Mouse (Mus musculus) MEL (cell line): ENCODE data around the gene Cenpn. TPM values are rescaled to one million over a fixed set of nuclear protein-coding genes. Genes with fewer than 3 reads are reported as not detected.

Experiments
- DNase-seq: peaks from one replicate; pipeline ENCODE4 v3.0.0; 2011; ENCODE audit warnings: low read depth, low spot score
- H3K27ac ChIP-seq: 2 replicates; pipeline ENCODE4 v1.5.1; 2012; ENCODE audit warnings: low read depth, mild to moderate bottlenecking, control low read depth, low read length, moderate library complexity; ENCODE audit not compliant: control insufficient read depth
- H3K27me3 ChIP-seq, 2 experiments: fragments of 150-350 bp in 1 of 2; sonication (generic) in 1 of 2; 2 replicates each; pipeline ENCODE4 v1.6.1; 2012; ENCODE audit warnings: low read length in 2 of 2, mild to moderate bottlenecking in 2 of 2, improper control_type of control experiment in 1 of 2, moderate library complexity in 1 of 2; ENCODE audit not compliant: insufficient read depth in 2 of 2, control insufficient read depth in 1 of 2
- H3K36me3 ChIP-seq, 2 experiments: 2 replicates each; pipeline ENCODE4 v1.6.1; 2012 to 2014; ENCODE audit warnings: low read length in 2 of 2, improper control_type of control experiment in 1 of 2, inconsistent platforms in 1 of 2, mild to moderate bottlenecking in 1 of 2; ENCODE audit not compliant: insufficient read depth in 2 of 2, control insufficient read depth in 1 of 2
- H3K4me1 ChIP-seq, 2 experiments: fragments of 150-350 bp in 1 of 2; sonication (generic) in 1 of 2; 2 replicates each; pipeline ENCODE4 v1.6.1; 2012; ENCODE audit warnings: low read length in 2 of 2, improper control_type of control experiment in 1 of 2, mild to moderate bottlenecking in 1 of 2; ENCODE audit not compliant: insufficient read depth in 2 of 2, control insufficient read depth in 1 of 2
- H3K4me3 ChIP-seq, 2 experiments: fragments of 150-350 bp in 1 of 2; sonication (generic) in 1 of 2; 2 replicates each; pipeline ENCODE4 v1.5.1; 2012; ENCODE audit warnings: low read depth in 2 of 2, low read length in 2 of 2, mild to moderate bottlenecking in 2 of 2, moderate library complexity in 2 of 2, control low read depth in 1 of 2, improper control_type of control experiment in 1 of 2; ENCODE audit not compliant: control insufficient read depth in 1 of 2, insufficient read depth in 1 of 2
- H3K79me2 ChIP-seq: 2 replicates; pipeline ENCODE4 v1.6.1; 2012; ENCODE audit warnings: mild to moderate bottlenecking, low read length, moderate library complexity; ENCODE audit not compliant: control insufficient read depth, poor library complexity, insufficient read depth
- H3K9ac ChIP-seq: 2 replicates; pipeline ENCODE4 v1.6.1; 2012; ENCODE audit warnings: low read depth, mild to moderate bottlenecking, control low read depth, low read length, moderate library complexity; ENCODE audit not compliant: control insufficient read depth, poor library complexity, severe bottlenecking
- H3K9me3 ChIP-seq: fragments of 150-350 bp; sonication (generic); replicated peaks from 2 replicates; pipeline ENCODE4 v1.6.1; 2012; ENCODE audit warnings: mild to moderate bottlenecking, low read length, improper control_type of control experiment, moderate library complexity; ENCODE audit not compliant: insufficient read depth
- CHD1 ChIP-seq: IDR thresholded peaks from 2 replicates; pipeline ENCODE4 v1.6.1; 2012; ENCODE audit warnings: low read depth, mild to moderate bottlenecking, inconsistent platforms, low read length, improper control_type of control experiment
- E2F4 ChIP-seq: IDR thresholded peaks from 2 replicates; pipeline ENCODE4 v1.6.1; 2011; ENCODE audit warnings: low read depth, low read length, improper control_type of control experiment, borderline replicate concordance
- GABPA ChIP-seq: IDR thresholded peaks from 2 replicates; pipeline ENCODE4 v1.6.1; 2012; ENCODE audit warnings: low read depth, mild to moderate bottlenecking, inconsistent platforms, low read length, improper control_type of control experiment, moderate library complexity
- HCFC1 ChIP-seq: IDR thresholded peaks from 2 replicates; pipeline ENCODE4 v1.6.1; 2012; ENCODE audit warnings: low read depth, mild to moderate bottlenecking, inconsistent platforms, low read length, improper control_type of control experiment, moderate library complexity
- MAX ChIP-seq: IDR thresholded peaks from 2 replicates; pipeline ENCODE4 v1.6.1; 2011; ENCODE audit warnings: low read length, improper control_type of control experiment
- MEF2A ChIP-seq: IDR thresholded peaks from 2 replicates; pipeline ENCODE4 v1.6.1; 2014; ENCODE audit warnings: low read depth, mild to moderate bottlenecking, inconsistent platforms, low read length, improper control_type of control experiment; ENCODE audit not compliant: poor library complexity, insufficient replicate concordance, severe bottlenecking; ENCODE audit errors: extremely low read depth
- NELFE ChIP-seq: IDR thresholded peaks from 2 replicates; pipeline ENCODE4 v1.6.1; 2011; ENCODE audit warnings: low read depth, low read length, improper control_type of control experiment
- NRF1 ChIP-seq: IDR thresholded peaks from 2 replicates; pipeline ENCODE4 v1.6.1; 2014; ENCODE audit warnings: low read depth, mild to moderate bottlenecking, inconsistent platforms, low read length, improper control_type of control experiment, moderate library complexity; ENCODE audit not compliant: poor library complexity, insufficient read depth, severe bottlenecking
- POLR2A ChIP-seq, 2 experiments: IDR thresholded peaks; 2 replicates each; pipeline ENCODE4 v1.6.1; 2011 to 2012; ENCODE audit warnings: low read length in 2 of 2, mild to moderate bottlenecking in 2 of 2, control low read depth in 1 of 2, improper control_type of control experiment in 1 of 2, low read depth in 1 of 2, moderate library complexity in 1 of 2; ENCODE audit not compliant: control insufficient read depth in 1 of 2, insufficient read depth in 1 of 2, poor library complexity in 1 of 2
- POLR2AphosphoS2 ChIP-seq: IDR thresholded peaks from 2 replicates; pipeline ENCODE4 v1.6.1; 2011; ENCODE audit warnings: low read length, improper control_type of control experiment
- SIN3A ChIP-seq: IDR thresholded peaks from 2 replicates; pipeline ENCODE4 v1.6.1; 2012; ENCODE audit warnings: low read length, improper control_type of control experiment, inconsistent platforms
- ZC3H11A ChIP-seq: IDR thresholded peaks from 2 replicates; pipeline ENCODE4 v1.6.1; 2012; ENCODE audit warnings: low read depth, mild to moderate bottlenecking, inconsistent platforms, low read length, improper control_type of control experiment
- ZKSCAN1 ChIP-seq: IDR thresholded peaks from 2 replicates; pipeline ENCODE4 v1.6.1; 2012; ENCODE audit warnings: low read depth, mild to moderate bottlenecking, inconsistent platforms, low read length, improper control_type of control experiment, moderate library complexity
- ZNF384 ChIP-seq: IDR thresholded peaks from 2 replicates; pipeline ENCODE4 v1.6.1; 2012; ENCODE audit warnings: low read depth, mild to moderate bottlenecking, inconsistent platforms, low read length, improper control_type of control experiment
- polyA plus RNA-seq, 2 experiments: library from polyadenylated mRNA; stranded (reverse) in 1 of 2; unstranded in 1 of 2; fragments of >175 nt in 1 of 2; fragments of >200 nt in 1 of 2; gene quantifications; 2 replicates each; pipeline versions ENCODE4 v1.2.1 to v1.2.4; 2012; ENCODE audit warnings: low replicate concordance in 2 of 2, low read depth in 1 of 2; ENCODE audit not compliant: insufficient read length in 2 of 2, insufficient read depth in 1 of 2, missing spikeins in 1 of 2
- total RNA-seq: library from RNA; depleted of rRNA; stranded (reverse); fragments of 300-350 nt; gene quantifications from 2 replicates; pipeline ENCODE4 v1.2.3, GENCODE M21; 2012

The Cenpn gene
- total and polyA plus RNA-seq, 3 experiments, result 41.8 to 59.5 TPM; not detected in 1

DNA sequence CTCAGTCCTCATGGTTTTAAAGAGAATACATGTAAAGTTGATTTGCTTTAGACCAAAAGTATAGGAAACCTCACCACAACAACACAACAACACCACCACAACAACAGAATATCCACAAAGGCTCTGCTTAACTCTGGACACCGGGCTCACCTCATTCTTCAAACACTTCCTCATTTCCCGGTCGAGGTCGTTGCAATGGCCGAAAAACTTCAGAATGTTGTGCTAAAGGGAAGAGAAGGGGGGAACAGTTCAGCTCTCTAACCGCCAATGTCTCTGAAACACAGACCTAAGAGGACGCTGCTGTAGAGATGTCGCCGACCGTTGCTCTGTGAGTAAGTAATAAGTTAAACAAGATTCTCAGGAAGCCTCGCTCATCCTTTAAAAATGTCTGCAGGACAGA is 27.6 kb upstream of the Cenpn start:
- H3K27me3 ChIP-seq, result no peaks in the 10 kb centered on the region
- no peak overlapping the region for H3K27ac ChIP-seq
- TF ChIP-seq E2F4 (no peak), ZKSCAN1 (no peak), CHD1 (no peak), GABPA (no peak), POLR2A (IDR thresholded peaks at IDR 0.05; ENCODE audit: control insufficient read depth in 1 of 2, insufficient read depth in 1 of 2, low read depth in 1 of 2, low read length in 2 of 2, poor library complexity in 1 of 2) (no peak)
- no peaks in the 10 kb centered on the region for H3K79me2 ChIP-seq
- no peaks in the 10 kb centered on the region for H3K9me3 ChIP-seq
- H3K4me3 ChIP-seq, result no peak overlapping the region
- no peaks in the 10 kb centered on the region; a peak in 2 of 4 replicates for H3K36me3 ChIP-seq
- no peak overlapping the region for H3K9ac ChIP-seq
- H3K4me1 ChIP-seq, result no peaks in the 10 kb centered on the region
- DNase-seq, result no peak

DNA sequence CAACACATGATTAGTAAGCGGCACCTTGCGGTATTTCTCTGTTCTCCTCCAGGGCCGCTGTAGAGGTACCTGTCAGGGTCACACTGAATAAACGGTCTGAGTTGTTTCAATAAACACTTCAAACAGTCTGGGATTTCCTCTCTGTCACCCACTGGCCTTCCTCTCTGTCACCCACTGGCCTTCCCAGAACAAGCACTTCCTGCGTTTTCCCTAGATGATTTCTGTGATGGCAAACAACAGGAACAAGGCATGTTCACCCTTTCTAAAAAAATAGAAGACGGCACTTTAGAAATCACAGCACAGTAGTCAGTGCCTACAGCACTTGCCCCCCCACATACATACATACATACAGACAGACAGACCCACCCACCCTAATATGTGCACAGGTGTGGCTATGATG is 26.0 kb upstream of the Cenpn start:
- Histone ChIP-seq H3K79me2 (no peaks in the 10 kb centered on the region), H3K9me3 (no peaks in the 10 kb centered on the region)

DNA sequence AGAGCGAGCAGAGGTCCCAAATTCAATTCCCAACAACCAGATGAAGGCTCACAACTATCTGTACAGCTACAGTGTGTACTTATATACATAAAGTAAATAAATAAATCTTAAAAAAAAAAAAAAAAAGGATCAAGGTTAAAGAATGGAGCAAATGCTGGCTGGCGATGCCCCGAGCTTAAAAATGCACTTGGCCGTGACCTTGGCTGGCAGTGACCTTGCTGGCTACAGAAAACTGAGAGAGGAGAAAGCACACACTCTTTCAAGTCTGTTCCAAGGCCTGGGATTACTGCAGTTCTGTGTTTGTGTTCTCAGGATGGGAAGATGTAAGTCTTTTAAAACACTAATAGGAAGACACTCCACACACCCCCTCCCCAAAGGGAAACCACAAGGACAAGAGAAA is 16.8 kb upstream of the Cenpn start:
- no peak overlapping the region for H3K9ac ChIP-seq
- H3K36me3 ChIP-seq, result peaks cover 0 to 1% of the 10 kb centered on the region in 2 experiments; a peak in 2 of 4 replicates
- no peak for DNase-seq
- no peak overlapping the region for H3K4me3 ChIP-seq
- H3K27ac ChIP-seq, result no peak overlapping the region
- H3K27me3 ChIP-seq, result no peaks in the 10 kb centered on the region
- no peak for TF ChIP-seq NRF1
- TF ChIP-seq POLR2AphosphoS2, result no peak
- H3K4me1 ChIP-seq, result no peaks in the 10 kb centered on the region
- no peaks in the 10 kb centered on the region for H3K9me3 ChIP-seq
- H3K79me2 ChIP-seq, result no peaks in the 10 kb centered on the region

More for the DNA sequence above, 26.0 kb upstream of the Cenpn start:
- TF ChIP-seq NELFE, result no peak
- no peak for TF ChIP-seq ZNF384
- no peak for TF ChIP-seq SIN3A
- TF ChIP-seq MAX, result no peak
- no peak for TF ChIP-seq HCFC1
- no peak for TF ChIP-seq ZC3H11A
- no peak for TF ChIP-seq MEF2A
- no peaks in the 10 kb centered on the region; a peak in 1 of 4 replicates for H3K36me3 ChIP-seq
- H3K9ac ChIP-seq, result no peak overlapping the region
- H3K27me3 ChIP-seq, result no peaks in the 10 kb centered on the region
- H3K27ac ChIP-seq, result no peak overlapping the region
- H3K4me1 ChIP-seq, result no peaks in the 10 kb centered on the region
- H3K4me3 ChIP-seq, result no peak overlapping the region
- DNase-seq, result no peak
